Mouse (Mus musculus): ENCODE data around the gene Cox20. TPM values are rescaled to one million over a fixed set of nuclear protein-coding genes. Genes with fewer than 3 reads are reported as not detected.

Gene Cox20
- polyA plus RNA-seq, 1 experiment = not detected

DNA sequence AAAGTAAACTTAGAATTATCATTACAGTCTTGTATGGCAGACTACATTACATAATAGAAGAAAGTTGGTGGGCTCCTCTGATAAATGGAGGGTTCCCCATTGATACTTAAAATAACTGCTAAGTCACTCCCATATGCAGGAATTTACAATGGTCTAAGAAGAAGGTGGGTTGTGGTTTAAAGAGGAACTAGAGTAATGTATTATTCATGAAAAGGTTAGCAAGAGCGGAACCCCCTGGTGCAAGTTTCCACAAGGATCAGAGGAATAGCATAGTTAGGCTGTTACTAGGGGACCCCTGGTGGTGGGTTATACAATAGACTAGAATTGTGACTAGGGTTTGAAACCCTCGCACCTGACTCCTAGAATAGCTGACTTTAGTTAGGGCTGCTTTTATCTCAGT is 41.8 kb downstream of the Cox20 start:
- Histone ChIP-seq H3K4me3 (ENCODE audit: insufficient read depth, low read depth, low read length) (no peak overlapping the region), H3K4me1 (ENCODE audit: control insufficient read depth, insufficient read depth, low read length) (peaks cover 10% of the 10 kb centered on the region), H3K27ac (ENCODE audit: insufficient read depth, low read depth, low read length) (no peak overlapping the region)
- TF ChIP-seq CTCF (IDR thresholded peaks at IDR 0.05; ENCODE audit: insufficient read depth, low read depth, low read length) = no peak
- TF ChIP-seq POLR2A (IDR thresholded peaks at IDR 0.05; ENCODE audit: insufficient read depth, low read depth, low read length) = no peak
- 67% methylated on average over 2 of the region's 2 CpGs for WGBS

GRCm38 (mm10) chr1:178365171-178365570 is 46.2 kb downstream of the Cox20 start:
- TF ChIP-seq POLR2A (IDR thresholded peaks at IDR 0.05; ENCODE audit: insufficient read depth, low read depth, low read length) = no peak
- TF ChIP-seq CTCF (IDR thresholded peaks at IDR 0.05; ENCODE audit: insufficient read depth, low read depth, low read length) = no peak
- peaks cover 9% of the 10 kb centered on the region for H3K4me1 ChIP-seq (ENCODE audit: control insufficient read depth, insufficient read depth, low read length)
- no peak overlapping the region for H3K27ac ChIP-seq (ENCODE audit: insufficient read depth, low read depth, low read length)
- no peak overlapping the region for H3K4me3 ChIP-seq (ENCODE audit: insufficient read depth, low read depth, low read length)
- 95% methylated on average over 6 of the region's 6 CpGs for WGBS

- H3K4me1 ChIP-seq (ENCODE audit: control insufficient read depth, insufficient read depth, low read length) = peaks cover 7% of the 10 kb centered on the region; the same call in 1 of the 2 replicates
- no peak overlapping the region for H3K4me3 ChIP-seq (ENCODE audit: insufficient read depth, low read depth, low read length)
- WGBS = 75% methylated on average over 6 of the region's 6 CpGs
- H3K27ac ChIP-seq (ENCODE audit: insufficient read depth, low read depth, low read length) = peak overlapping the region; percentile 99; the same call in 1 of the 2 replicates
- no peak for TF ChIP-seq POLR2A (IDR thresholded peaks at IDR 0.05; ENCODE audit: insufficient read depth, low read depth, low read length)
- TF ChIP-seq CTCF (IDR thresholded peaks at IDR 0.05; ENCODE audit: insufficient read depth, low read depth, low read length) = no peak
These were observed 49.2 kb downstream of the Cox20 start for GRCm38 (mm10) chr1:178368121-178368520.

- Histone ChIP-seq H3K4me1 (ENCODE audit: control insufficient read depth, insufficient read depth, low read length) (peaks cover 7% of the 10 kb centered on the region; the same call in 1 of the 2 replicates), H3K27ac (ENCODE audit: insufficient read depth, low read depth, low read length) (peak overlapping the region; percentile 99), H3K4me3 (ENCODE audit: insufficient read depth, low read depth, low read length) (peak overlapping the region; percentile 76)
- TF ChIP-seq CTCF (IDR thresholded peaks at IDR 0.05; ENCODE audit: insufficient read depth, low read depth, low read length) (no peak), POLR2A (IDR thresholded peaks at IDR 0.05; ENCODE audit: insufficient read depth, low read depth, low read length) (peak; percentile 54; the same call in 1 of the 2 replicates)
- 3% methylated on average over 36 of the region's 36 CpGs for WGBS
These were observed 49.8 kb downstream of the Cox20 start for GRCm38 (mm10) chr1:178368548-178369271.

DNA sequence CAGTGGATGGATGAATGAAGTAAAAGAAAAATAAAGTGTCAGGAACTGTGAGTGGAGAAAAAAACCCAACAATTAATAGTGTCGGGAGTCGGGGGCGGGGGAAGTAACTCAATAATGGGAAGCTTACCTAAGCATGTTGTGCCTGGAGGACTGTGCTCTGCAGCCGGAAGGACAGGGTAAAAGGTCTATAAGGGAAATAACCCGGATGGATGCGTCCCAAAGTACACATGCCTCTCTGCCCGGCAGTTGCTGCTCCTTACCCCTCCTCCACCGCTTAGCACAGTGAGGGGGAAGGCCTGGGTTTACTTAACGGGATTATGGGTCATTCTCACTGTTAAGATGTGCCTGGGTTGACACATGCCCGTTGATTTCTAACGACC is 50.3 kb downstream of the Cox20 start:
- under 1% methylated on average over 11 of the region's 11 CpGs for WGBS
- peak overlapping the region; percentile 76 for H3K4me3 ChIP-seq (ENCODE audit: insufficient read depth, low read depth, low read length)
- no peak for TF ChIP-seq CTCF (IDR thresholded peaks at IDR 0.05; ENCODE audit: insufficient read depth, low read depth, low read length)
- no peak for TF ChIP-seq POLR2A (IDR thresholded peaks at IDR 0.05; ENCODE audit: insufficient read depth, low read depth, low read length)
- peak overlapping the region; percentile 99 for H3K27ac ChIP-seq (ENCODE audit: insufficient read depth, low read depth, low read length)
- H3K4me1 ChIP-seq (ENCODE audit: control insufficient read depth, insufficient read depth, low read length) = peaks cover 7% of the 10 kb centered on the region; the same call in 1 of the 2 replicates

Other genes starting within 250 kb of the Cox20 start
- gene Desi2, start 131.7 kb upstream of the Cox20 start, polyA plus RNA-seq (2012; ENCODE audit: insufficient read depth, insufficient read length, low replicate concordance, missing spikeins) = not detected in 2 replicates
- 351 and 2,130 TPM in 2 replicates for gene Hnrnpu, start 18.7 kb downstream of the Cox20 start, polyA plus RNA-seq (2012; ENCODE audit: insufficient read depth, insufficient read length, low replicate concordance, missing spikeins)
- not detected in 2 replicates for gene Efcab2, start 87.0 kb downstream of the Cox20 start, polyA plus RNA-seq (2012; ENCODE audit: insufficient read depth, insufficient read length, low replicate concordance, missing spikeins)
- gene Kif26b, start 210.0 kb downstream of the Cox20 start, polyA plus RNA-seq (2012; ENCODE audit: insufficient read depth, insufficient read length, low replicate concordance, missing spikeins) = not detected in 2 replicates

Measured in olfactory bulb, adult 2 months (tissue).